Mouse (Mus musculus): ENCODE measurements around the gene Dnlz. TPM values are rescaled to one million over a fixed set of nuclear protein-coding genes. Genes with fewer than 3 reads are reported as not detected.
A peak's percentile ranks its signal among the peaks of the same experiment; 100 is the strongest.

Dnlz gene
- polyA plus RNA-seq, 1 experiment: 31.5 TPM

DNA sequence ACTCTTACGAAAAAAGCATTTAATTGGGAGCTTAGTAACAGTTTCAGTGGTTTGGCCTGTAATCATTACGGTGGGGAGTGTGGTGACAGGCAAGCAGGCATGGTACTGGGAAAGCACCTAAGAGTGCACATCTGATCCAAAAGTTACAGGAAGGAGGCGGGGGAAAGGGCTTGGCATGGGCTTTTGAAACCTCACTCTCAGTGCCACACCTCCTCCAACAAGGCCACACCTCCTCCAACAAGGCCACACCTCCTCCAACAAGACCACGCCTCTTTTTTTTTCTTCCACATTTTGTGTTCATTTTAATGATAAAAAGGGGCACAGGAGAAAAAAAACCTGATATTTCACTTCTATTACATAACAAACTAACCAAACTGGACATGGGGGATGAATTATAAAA is 24.1 kb downstream of the Dnlz start:
- Histone ChIP-seq H3K27me3 (ENCODE audit: control insufficient read depth, insufficient read depth, low read length) (no peaks in the 10 kb centered on the region), H3K27ac (ENCODE audit: control insufficient read depth, insufficient read depth, low read length) (no peak overlapping the region), H3K4me3 (ENCODE audit: control insufficient read depth, insufficient read depth, low read length) (no peak overlapping the region), H3K4me1 (replicated peaks; ENCODE audit: control insufficient read depth, insufficient read depth, low read length) (no peaks in the 10 kb centered on the region), H3K36me3 (ENCODE audit: control insufficient read depth, insufficient read depth, low read length) (peaks cover 11% of the 10 kb centered on the region; the same call in 1 of the 2 replicates)
- WGBS: 73% methylated on average over 4 of the region's 4 CpGs
- no peak for DNase-seq
- TF ChIP-seq CTCF (IDR thresholded peaks at IDR 0.05; ENCODE audit: borderline replicate concordance, control insufficient read depth, extremely low read depth, insufficient read depth, low read length, poor library complexity): no peak
- TF ChIP-seq POLR2A (IDR thresholded peaks at IDR 0.05; ENCODE audit: control insufficient read depth, extremely low read depth, insufficient read depth, low read length, poor library complexity): no peak

- H3K4me1 ChIP-seq (replicated peaks; ENCODE audit: control insufficient read depth, insufficient read depth, low read length): peaks cover 6% of the 10 kb centered on the region
- no peak overlapping the region for H3K4me3 ChIP-seq (ENCODE audit: control insufficient read depth, insufficient read depth, low read length)
- no peaks in the 10 kb centered on the region for H3K27me3 ChIP-seq (ENCODE audit: control insufficient read depth, insufficient read depth, low read length)
- DNase-seq: peak; percentile 50
- TF ChIP-seq POLR2A (IDR thresholded peaks at IDR 0.05; ENCODE audit: control insufficient read depth, extremely low read depth, insufficient read depth, low read length, poor library complexity) (no peak), CTCF (IDR thresholded peaks at IDR 0.05; ENCODE audit: borderline replicate concordance, control insufficient read depth, extremely low read depth, insufficient read depth, low read length, poor library complexity) (peak; percentile 95)
- H3K36me3 ChIP-seq (ENCODE audit: control insufficient read depth, insufficient read depth, low read length): peaks cover 11% of the 10 kb centered on the region; the same call in 1 of the 2 replicates
- WGBS: 77% methylated on average over 15 of the region's 15 CpGs
- H3K27ac ChIP-seq (ENCODE audit: control insufficient read depth, insufficient read depth, low read length): no peak overlapping the region
These were observed 26.3 kb downstream of the Dnlz start for GRCm38 (mm10) chr2:26325386-26326181.

DNA sequence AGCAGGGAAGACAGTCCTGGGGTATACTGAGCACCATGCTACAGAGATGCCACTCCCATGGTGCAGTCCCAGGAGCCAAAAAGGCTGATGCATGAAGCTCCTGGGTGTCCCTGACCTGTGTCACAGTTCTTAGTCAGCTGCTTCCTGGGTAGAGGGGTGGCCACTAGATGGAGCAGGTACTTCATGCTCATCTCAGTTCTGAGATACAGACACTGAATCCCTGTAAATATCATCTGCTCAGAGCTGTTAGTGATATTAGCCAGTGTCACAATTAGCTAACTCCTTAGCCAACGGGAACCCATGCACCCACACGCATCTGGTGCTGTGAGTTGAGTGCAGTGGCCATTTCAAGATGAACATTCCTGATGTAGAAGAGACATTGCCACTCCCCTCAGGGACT is 27.0 kb downstream of the Dnlz start:
- Histone ChIP-seq H3K27ac (ENCODE audit: control insufficient read depth, insufficient read depth, low read length) (no peak overlapping the region), H3K36me3 (ENCODE audit: control insufficient read depth, insufficient read depth, low read length) (peaks cover 11% of the 10 kb centered on the region; the same call in 1 of the 2 replicates), H3K4me3 (ENCODE audit: control insufficient read depth, insufficient read depth, low read length) (no peak overlapping the region), H3K4me1 (replicated peaks; ENCODE audit: control insufficient read depth, insufficient read depth, low read length) (peaks cover 13% of the 10 kb centered on the region), H3K27me3 (ENCODE audit: control insufficient read depth, insufficient read depth, low read length) (no peaks in the 10 kb centered on the region)
- TF ChIP-seq POLR2A (IDR thresholded peaks at IDR 0.05; ENCODE audit: control insufficient read depth, extremely low read depth, insufficient read depth, low read length, poor library complexity) (no peak), CTCF (IDR thresholded peaks at IDR 0.05; ENCODE audit: borderline replicate concordance, control insufficient read depth, extremely low read depth, insufficient read depth, low read length, poor library complexity) (no peak)
- 87% methylated on average over 2 of the region's 2 CpGs for WGBS
- DNase-seq: peak; percentile 57

DNA sequence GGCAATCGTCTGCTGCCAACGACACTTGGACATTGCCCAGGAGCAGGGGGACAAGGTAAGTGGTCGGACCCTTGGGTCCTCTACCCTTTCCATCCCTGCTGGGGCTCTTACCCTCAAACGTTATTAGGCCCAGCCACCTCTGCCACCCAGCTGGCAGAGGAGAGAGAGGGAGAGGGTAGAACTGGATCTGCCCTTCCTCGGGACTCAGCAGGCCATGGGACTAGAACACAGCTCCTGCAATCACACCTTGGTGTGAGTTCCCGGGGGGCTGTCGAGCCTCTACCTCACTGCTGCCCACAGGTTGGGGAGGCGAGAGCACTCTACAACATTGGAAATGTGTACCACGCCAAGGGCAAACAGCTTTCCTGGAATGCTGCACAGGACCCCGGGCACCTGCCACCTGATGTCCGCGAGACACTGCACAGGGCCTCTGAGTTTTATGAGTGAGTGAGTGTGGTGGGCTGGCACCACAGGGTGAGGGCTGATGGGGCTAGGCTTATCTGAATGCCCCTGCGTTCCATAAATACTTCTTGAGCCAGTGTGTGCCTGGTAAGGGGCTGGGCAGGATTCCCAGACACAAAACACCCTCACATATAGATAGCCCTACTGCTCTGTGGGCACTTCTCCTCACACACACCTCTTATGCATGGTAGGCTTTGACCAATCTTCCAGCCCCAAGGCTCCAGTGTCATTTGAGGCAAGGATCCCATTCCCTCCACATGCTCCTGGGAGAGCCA is 28.2 kb downstream of the Dnlz start:
- no peak for DNase-seq
- peaks cover 14% of the 10 kb centered on the region for H3K4me1 ChIP-seq (replicated peaks; ENCODE audit: control insufficient read depth, insufficient read depth, low read length)
- 96% methylated on average over 13 of the region's 13 CpGs for WGBS
- H3K27ac ChIP-seq (ENCODE audit: control insufficient read depth, insufficient read depth, low read length): no peak overlapping the region
- TF ChIP-seq POLR2A (IDR thresholded peaks at IDR 0.05; ENCODE audit: control insufficient read depth, extremely low read depth, insufficient read depth, low read length, poor library complexity) (no peak), CTCF (IDR thresholded peaks at IDR 0.05; ENCODE audit: borderline replicate concordance, control insufficient read depth, extremely low read depth, insufficient read depth, low read length, poor library complexity) (no peak)
- H3K27me3 ChIP-seq (ENCODE audit: control insufficient read depth, insufficient read depth, low read length): no peaks in the 10 kb centered on the region
- peaks cover 11% of the 10 kb centered on the region; the same call in 1 of the 2 replicates for H3K36me3 ChIP-seq (ENCODE audit: control insufficient read depth, insufficient read depth, low read length)
- no peak overlapping the region for H3K4me3 ChIP-seq (ENCODE audit: control insufficient read depth, insufficient read depth, low read length)

GRCm38 (mm10) chr2:26320245-26321185 is 31.4 kb downstream of the Dnlz start:
- 92% methylated on average over 14 of the region's 14 CpGs for WGBS
- Histone ChIP-seq H3K4me1 (replicated peaks; ENCODE audit: control insufficient read depth, insufficient read depth, low read length) (peaks cover 26% of the 10 kb centered on the region), H3K27ac (ENCODE audit: control insufficient read depth, insufficient read depth, low read length) (no peak overlapping the region), H3K27me3 (ENCODE audit: control insufficient read depth, insufficient read depth, low read length) (no peaks in the 10 kb centered on the region), H3K36me3 (ENCODE audit: control insufficient read depth, insufficient read depth, low read length) (peaks cover 4% of the 10 kb centered on the region; the same call in 1 of the 2 replicates), H3K4me3 (ENCODE audit: control insufficient read depth, insufficient read depth, low read length) (no peak overlapping the region)
- no peak for DNase-seq
- no peak for TF ChIP-seq CTCF (IDR thresholded peaks at IDR 0.05; ENCODE audit: borderline replicate concordance, control insufficient read depth, extremely low read depth, insufficient read depth, low read length, poor library complexity)
- no peak for TF ChIP-seq POLR2A (IDR thresholded peaks at IDR 0.05; ENCODE audit: control insufficient read depth, extremely low read depth, insufficient read depth, low read length, poor library complexity)
